Mouse (Mus musculus) heart, postnatal 0 days (tissue): ENCODE results near the gene Ahnak.

Experiments
- CTCF ChIP-seq: IDR thresholded peaks from 2 replicates; pipeline ENCODE4 v1.5.1; 2016; ENCODE audit warnings: antibody characterized with exemption, control low read depth, low read depth
- EP300 ChIP-seq: IDR thresholded peaks from 2 replicates; pipeline ENCODE4 v1.6.1; 2016; ENCODE audit warnings: antibody characterized with exemption, low read depth

GRCm38 (mm10) chr19:9101062-9101457, 112.0 kb downstream of the Ahnak start:
- TF ChIP-seq CTCF (no peak), EP300 (no peak)
